Mouse (Mus musculus) spleen, adult 12 weeks (tissue): ENCODE measurements around the gene Gm9195.

Experiments used
- DNase-seq: peaks from one replicate; pipeline ENCODE4 v3.0.0; 2022; ENCODE audit warnings: low spot score

The Gm9195 gene

DNA sequence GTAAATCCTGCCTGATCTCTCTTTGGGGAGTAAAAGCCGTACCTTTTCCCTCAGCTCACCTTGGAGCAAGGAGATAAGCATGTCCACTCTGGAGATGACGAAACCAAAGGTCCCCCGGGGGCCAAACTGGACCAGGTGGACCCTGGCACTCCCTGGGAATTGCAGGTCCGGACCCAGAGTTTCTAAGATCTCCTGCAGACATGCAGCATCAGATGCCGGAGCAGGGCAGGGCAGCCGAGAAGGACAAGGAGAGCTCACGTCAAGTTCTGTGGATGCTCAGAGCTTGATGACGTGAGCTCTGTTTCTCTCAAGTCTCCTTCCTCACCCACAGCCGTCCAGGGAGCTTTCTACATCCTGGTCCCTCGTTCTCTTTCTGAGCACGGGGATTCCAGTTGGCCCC, 48.7 kb downstream of the Gm9195 start:
- no peak for DNase-seq

DNA sequence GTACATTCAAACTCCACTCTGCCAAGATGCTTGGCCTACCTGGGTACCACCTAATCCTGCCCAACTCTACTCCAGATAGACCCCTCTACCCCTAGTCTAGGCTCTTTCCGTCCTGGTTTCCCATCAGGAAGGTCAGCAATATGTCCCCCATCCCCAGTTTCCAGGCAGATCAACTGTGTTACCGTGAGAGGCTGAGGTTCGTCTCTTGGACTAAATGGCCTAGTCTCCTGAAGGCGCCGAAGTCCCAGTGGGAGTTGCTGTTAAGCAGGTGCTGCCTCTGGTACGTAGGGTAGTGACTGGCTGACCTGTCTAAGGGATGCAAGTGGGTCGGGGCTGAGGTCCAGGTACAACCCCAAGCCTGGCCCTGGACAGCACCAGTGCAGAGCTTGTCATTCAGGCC, 50.7 kb downstream of the Gm9195 start:
- no peak for DNase-seq

DNA sequence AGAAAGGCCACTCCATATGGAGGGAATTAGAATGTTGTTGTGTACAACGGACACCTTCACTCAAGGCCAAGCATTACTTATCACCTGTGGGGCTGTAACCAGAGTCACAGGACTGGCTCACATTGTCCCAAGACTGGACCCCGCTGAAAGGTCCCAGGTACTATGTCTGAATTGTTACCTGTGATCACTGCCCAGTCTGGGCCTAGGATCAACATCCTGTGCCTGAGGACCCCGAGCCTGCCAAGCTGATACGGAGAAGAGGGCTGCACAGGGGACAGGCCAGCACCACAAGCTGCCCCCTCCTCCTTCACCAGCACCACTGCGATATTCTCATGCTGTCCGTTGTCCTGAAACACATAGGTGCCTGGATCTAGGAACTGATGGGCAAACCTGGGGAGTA, 51.2 kb downstream of the Gm9195 start:
- no peak for DNase-seq

DNA sequence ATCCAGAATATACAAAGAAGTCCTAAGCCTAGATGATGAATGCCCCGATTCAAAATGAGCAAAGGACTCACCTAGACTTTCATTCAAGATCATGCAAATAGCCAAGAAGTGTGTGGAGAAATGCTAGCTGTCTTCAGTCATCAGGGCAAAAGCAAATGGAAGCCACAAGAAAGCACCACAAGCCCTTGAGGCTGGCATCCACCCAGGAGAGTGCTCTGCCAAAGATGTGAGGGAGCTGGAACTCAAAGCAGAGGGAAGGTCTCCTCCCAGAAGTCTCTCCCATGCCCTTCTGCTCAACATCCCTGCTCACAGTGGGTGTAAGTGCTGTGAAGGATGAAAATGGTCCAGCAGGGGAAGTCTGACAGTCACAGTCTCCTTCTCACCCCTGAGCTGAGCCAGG, 52.7 kb downstream of the Gm9195 start:
- DNase-seq, result no peak

DNA sequence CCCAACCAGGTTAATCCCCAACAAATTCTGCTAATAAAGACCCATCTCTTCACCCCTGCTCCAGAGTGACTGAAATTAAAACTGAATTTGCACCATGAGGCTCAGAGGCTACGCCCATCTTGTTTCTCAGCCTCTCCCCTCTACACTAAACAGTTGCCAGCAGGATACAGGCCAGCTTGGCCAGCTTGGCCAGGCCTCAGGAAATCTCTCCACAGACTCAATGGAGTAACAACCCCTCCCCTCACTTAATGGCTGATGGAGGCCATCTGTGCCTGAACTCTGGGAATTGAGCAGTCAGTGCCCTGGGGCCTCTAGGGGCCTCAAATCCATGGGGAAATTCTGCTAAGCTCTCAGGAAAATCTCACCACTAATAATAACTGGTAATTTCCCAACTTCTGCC, 101.9 kb downstream of the Gm9195 start:
- no peak for DNase-seq

DNA sequence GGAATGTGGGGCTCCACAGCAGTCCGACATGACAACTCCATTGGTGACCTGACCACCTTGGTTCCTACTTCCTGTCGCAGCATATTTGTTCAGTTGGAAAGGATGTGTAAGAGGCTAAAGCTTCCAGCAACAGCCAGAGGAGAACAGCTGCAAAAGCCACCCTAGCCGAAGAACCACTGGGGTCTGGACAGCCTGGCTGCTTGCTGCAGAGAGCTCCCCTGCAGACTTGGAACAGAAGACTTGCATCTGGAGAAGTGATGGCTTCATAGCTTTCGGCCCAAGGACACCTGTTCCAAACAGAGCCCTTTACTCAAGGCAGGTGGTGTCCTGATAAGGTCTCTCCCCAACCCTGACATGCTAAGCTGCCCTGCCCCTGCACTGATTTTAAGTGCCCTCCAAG, 102.3 kb downstream of the Gm9195 start:
- no peak for DNase-seq

DNA sequence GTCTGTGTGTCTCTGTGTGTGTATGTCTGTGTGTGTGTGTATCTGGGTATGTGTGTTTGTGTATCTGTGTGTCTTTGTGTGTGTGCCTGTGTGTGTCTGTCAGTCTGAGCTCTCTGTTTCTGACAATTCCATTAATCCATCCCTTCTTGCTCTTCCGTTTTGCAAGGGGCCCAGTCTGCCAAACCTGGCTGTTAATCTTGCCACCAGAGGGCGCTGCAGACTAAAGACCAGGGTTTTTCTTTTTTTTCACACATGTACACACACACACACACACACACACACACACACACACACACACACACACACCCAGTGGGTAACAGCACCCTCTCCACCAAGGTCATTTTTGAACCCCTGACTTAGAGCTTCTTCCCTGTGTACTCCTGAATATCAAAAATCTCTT, 114.4 kb downstream of the Gm9195 start:
- DNase-seq, result no peak
